Mouse (Mus musculus): ENCODE results near the gene Pla2g4a. TPM values are rescaled to one million over a fixed set of nuclear protein-coding genes. Genes with fewer than 3 reads are reported as not detected.

The Pla2g4a gene
- total and polyA plus RNA-seq, 2 experiments from 2014 or later = 2.4 to 2.8 TPM

DNA sequence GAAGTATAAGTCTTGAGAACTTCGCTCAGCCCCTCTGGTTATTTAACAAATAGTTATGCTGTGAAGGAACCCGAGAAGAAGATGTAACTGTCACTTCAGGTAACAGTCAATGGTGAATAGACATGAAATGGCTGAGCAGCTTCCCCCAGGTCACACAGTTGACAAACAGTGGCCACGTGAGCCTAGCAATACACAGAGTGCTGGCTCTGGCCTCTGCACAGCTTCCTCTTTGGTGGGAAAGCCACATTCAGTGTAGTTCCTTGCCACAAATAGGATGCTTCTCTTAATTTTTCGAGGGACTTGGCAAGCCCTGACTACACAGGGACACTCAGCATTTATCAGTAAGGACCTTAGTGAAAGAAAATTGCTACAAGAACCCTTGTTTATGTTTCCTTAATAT is 50.0 kb downstream of the Pla2g4a start:
- 65% methylated on average over 4 of the region's 4 CpGs for whole genome bisulfite sequencing
- H3K4me2 ChIP-seq (ENCODE audit: low read depth, low read length) = no peak overlapping the region
- H3K27me3 ChIP-seq (ENCODE audit: control insufficient read depth, insufficient read depth, low read length) = no peaks in the 10 kb centered on the region
- H3K27ac ChIP-seq (ENCODE audit: low read depth) = no peak overlapping the region
- no peak overlapping the region for H3K4me3 ChIP-seq (ENCODE audit: low read depth, low read length)
- no peaks in the 10 kb centered on the region for H3K4me1 ChIP-seq (ENCODE audit: control insufficient read depth, insufficient read depth)
- no peaks in the 10 kb centered on the region for H3K9me3 ChIP-seq (replicated peaks; ENCODE audit: control insufficient read depth, low read length)
- no peaks in the 10 kb centered on the region for H3K36me3 ChIP-seq (replicated peaks; ENCODE audit: control insufficient read depth, insufficient read depth, low read length)
- TF ChIP-seq EP300 (IDR thresholded peaks at IDR 0.05; ENCODE audit: low read depth) = no peak
- no peak for TF ChIP-seq CTCF (IDR thresholded peaks at IDR 0.05; ENCODE audit: low read depth)
- no peak for DNase-seq (ENCODE audit: low spot score)
- H3K9ac ChIP-seq (replicated peaks; ENCODE audit: low read depth, low read length) = no peak overlapping the region
- ATAC-seq (ENCODE audit: insufficient read depth, low read depth) = no peak

DNA sequence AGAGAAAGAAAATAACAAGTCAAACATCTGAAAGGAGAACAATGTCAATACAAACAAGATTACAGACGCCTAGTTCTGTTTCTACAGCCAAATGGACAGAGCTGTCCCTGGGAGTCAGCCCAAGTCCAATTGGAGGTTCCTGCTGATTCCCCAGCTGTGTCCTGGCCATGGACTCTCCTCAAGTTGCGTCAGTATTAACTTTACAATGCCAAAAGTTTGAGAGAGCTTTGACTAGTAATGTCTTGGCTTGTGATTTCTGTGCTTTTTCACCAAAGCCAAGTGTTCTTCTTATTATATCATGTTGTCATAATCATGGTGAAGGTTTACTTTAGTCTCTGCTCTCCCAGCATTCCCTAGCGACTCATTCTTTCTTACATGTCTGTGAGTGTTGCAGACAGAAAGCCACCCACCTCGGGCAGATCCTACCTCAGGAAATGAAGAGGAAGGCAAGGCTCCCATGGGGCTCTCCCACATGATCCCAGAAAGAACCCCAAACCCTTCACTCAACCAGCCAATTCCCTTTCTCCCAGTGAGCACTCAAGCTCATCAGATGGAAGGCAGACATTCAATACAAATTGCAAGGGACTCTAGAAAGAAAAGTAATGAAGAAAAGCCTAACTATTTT is 63.0 kb downstream of the Pla2g4a start:
- Histone ChIP-seq H3K36me3 (replicated peaks; ENCODE audit: control insufficient read depth, insufficient read depth, low read length) (no peaks in the 10 kb centered on the region), H3K4me3 (ENCODE audit: low read depth, low read length) (no peak overlapping the region), H3K9me3 (replicated peaks; ENCODE audit: control insufficient read depth, low read length) (no peaks in the 10 kb centered on the region), H3K4me1 (ENCODE audit: control insufficient read depth, insufficient read depth) (no peaks in the 10 kb centered on the region), H3K27me3 (ENCODE audit: control insufficient read depth, insufficient read depth, low read length) (no peaks in the 10 kb centered on the region), H3K9ac (replicated peaks; ENCODE audit: low read depth, low read length) (no peak overlapping the region), H3K4me2 (ENCODE audit: low read depth, low read length) (no peak overlapping the region), H3K27ac (ENCODE audit: low read depth) (no peak overlapping the region)
- TF ChIP-seq CTCF (IDR thresholded peaks at IDR 0.05; ENCODE audit: low read depth) (no peak), EP300 (IDR thresholded peaks at IDR 0.05; ENCODE audit: low read depth) (no peak)
- WGBS = 62% methylated on average over 4 of the region's 4 CpGs
- ATAC-seq (ENCODE audit: insufficient read depth, low read depth) = no peak
- DNase-seq (ENCODE audit: low spot score) = no peak

DNA sequence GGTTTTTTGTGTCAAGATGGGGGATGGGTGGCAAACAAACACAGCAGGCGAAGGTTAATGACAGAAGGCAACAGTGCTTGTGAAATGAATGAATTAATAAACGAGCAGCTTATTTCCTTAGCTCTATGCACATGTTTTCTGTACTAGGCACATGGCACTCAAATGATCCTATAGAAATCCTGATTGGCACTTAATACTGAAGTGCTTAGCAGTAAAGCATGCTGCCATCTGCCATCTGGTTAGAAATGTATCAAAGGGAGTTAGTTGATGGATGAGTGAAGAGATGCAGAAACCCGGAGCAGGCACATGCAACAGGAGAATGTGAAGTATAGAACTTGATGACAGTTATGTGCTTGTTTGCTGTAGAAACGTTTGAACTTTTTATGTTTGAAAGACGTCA is 64.5 kb downstream of the Pla2g4a start:
- Histone ChIP-seq H3K27me3 (ENCODE audit: control insufficient read depth, insufficient read depth, low read length) (no peaks in the 10 kb centered on the region), H3K9ac (replicated peaks; ENCODE audit: low read depth, low read length) (no peak overlapping the region), H3K9me3 (replicated peaks; ENCODE audit: control insufficient read depth, low read length) (no peaks in the 10 kb centered on the region), H3K4me1 (ENCODE audit: control insufficient read depth, insufficient read depth) (no peaks in the 10 kb centered on the region), H3K4me3 (ENCODE audit: low read depth, low read length) (no peak overlapping the region), H3K36me3 (replicated peaks; ENCODE audit: control insufficient read depth, insufficient read depth, low read length) (no peaks in the 10 kb centered on the region), H3K27ac (ENCODE audit: low read depth) (no peak overlapping the region), H3K4me2 (ENCODE audit: low read depth, low read length) (no peak overlapping the region)
- no peak for TF ChIP-seq EP300 (IDR thresholded peaks at IDR 0.05; ENCODE audit: low read depth)
- no peak for TF ChIP-seq CTCF (IDR thresholded peaks at IDR 0.05; ENCODE audit: low read depth)
- ATAC-seq (ENCODE audit: insufficient read depth, low read depth) = no peak
- no peak for DNase-seq (ENCODE audit: low spot score)
- WGBS = 40% methylated on average over 5 of the region's 5 CpGs

DNA sequence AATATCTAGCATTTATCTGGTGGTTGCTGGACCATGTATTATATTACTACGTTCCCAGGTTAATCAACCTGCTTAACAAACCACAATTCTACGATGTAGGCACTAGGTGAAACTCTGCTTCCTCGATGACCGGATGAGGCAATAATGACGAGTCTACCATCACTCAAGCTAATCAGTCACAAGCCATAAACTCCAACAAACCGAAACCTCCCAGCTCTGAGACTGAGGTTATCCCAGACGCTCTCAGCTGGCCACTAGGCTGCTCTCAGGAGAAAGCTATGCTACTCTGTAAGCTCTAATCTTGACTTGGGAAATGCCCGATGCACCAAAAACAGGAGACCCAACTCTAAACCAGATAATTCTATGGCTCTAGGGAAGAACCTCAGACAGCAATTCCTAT is 66.2 kb downstream of the Pla2g4a start:
- Histone ChIP-seq H3K4me3 (ENCODE audit: low read depth, low read length) (no peak overlapping the region), H3K4me1 (ENCODE audit: control insufficient read depth, insufficient read depth) (no peaks in the 10 kb centered on the region), H3K4me2 (ENCODE audit: low read depth, low read length) (no peak overlapping the region), H3K27me3 (ENCODE audit: control insufficient read depth, insufficient read depth, low read length) (no peaks in the 10 kb centered on the region), H3K9ac (replicated peaks; ENCODE audit: low read depth, low read length) (no peak overlapping the region), H3K36me3 (replicated peaks; ENCODE audit: control insufficient read depth, insufficient read depth, low read length) (no peaks in the 10 kb centered on the region), H3K9me3 (replicated peaks; ENCODE audit: control insufficient read depth, low read length) (no peaks in the 10 kb centered on the region), H3K27ac (ENCODE audit: low read depth) (no peak overlapping the region)
- ATAC-seq (ENCODE audit: insufficient read depth, low read depth) (no peak), DNase-seq (ENCODE audit: low spot score) (no peak)
- TF ChIP-seq EP300 (IDR thresholded peaks at IDR 0.05; ENCODE audit: low read depth) (no peak), CTCF (IDR thresholded peaks at IDR 0.05; ENCODE audit: low read depth) (no peak)
- 86% methylated on average over 8 of the region's 8 CpGs for WGBS

DNA sequence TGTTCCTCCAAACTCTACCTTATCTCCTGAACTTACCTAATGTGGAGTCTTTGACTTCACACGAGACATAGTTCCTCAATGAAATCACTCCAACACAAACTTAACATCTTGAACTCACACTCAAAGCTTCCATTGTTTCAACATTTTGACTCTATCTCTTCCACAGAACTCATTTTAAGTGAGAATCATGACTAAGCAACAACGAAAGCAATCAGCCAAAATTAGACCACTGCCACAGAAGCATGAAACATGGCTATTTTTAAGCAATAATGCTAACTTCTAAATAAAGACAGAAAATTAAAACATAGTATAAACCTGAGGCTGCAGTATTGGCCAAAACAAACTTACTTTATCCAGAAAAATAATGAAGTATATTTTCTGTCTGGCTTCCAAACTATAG is 67.2 kb downstream of the Pla2g4a start:
- no peaks in the 10 kb centered on the region for H3K4me1 ChIP-seq (ENCODE audit: control insufficient read depth, insufficient read depth)
- WGBS = 43% methylated on average over 2 of the region's 2 CpGs
- H3K4me3 ChIP-seq (ENCODE audit: low read depth, low read length) = no peak overlapping the region
- H3K9ac ChIP-seq (replicated peaks; ENCODE audit: low read depth, low read length) = no peak overlapping the region
- no peaks in the 10 kb centered on the region for H3K9me3 ChIP-seq (replicated peaks; ENCODE audit: control insufficient read depth, low read length)
- H3K27me3 ChIP-seq (ENCODE audit: control insufficient read depth, insufficient read depth, low read length) = no peaks in the 10 kb centered on the region
- ATAC-seq (ENCODE audit: insufficient read depth, low read depth) = no peak
- no peaks in the 10 kb centered on the region for H3K36me3 ChIP-seq (replicated peaks; ENCODE audit: control insufficient read depth, insufficient read depth, low read length)
- H3K27ac ChIP-seq (ENCODE audit: low read depth) = no peak overlapping the region
- DNase-seq (ENCODE audit: low spot score) = no peak
- no peak overlapping the region for H3K4me2 ChIP-seq (ENCODE audit: low read depth, low read length)
- TF ChIP-seq CTCF (IDR thresholded peaks at IDR 0.05; ENCODE audit: low read depth) (no peak), EP300 (IDR thresholded peaks at IDR 0.05; ENCODE audit: low read depth) (no peak)

DNA sequence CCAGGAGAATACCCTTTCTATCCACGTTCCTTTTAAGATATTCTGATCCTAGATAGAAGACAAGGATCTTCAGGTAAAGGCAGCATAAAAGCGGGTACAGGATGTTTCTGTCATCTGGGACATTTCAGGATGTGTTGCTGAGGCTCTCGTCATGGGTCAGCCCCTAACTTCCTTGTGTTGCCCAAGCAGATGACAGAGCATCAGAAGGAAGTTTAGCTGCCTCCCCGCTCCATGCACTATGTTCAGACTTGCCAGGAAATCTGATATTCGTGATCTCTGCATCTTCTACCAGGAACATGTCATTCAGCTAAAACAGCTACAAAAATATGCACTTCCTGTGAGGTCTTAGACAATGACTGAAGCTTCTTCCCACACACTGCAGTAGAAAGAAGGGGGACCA is 70.0 kb downstream of the Pla2g4a start:
- Histone ChIP-seq H3K36me3 (replicated peaks; ENCODE audit: control insufficient read depth, insufficient read depth, low read length) (no peaks in the 10 kb centered on the region), H3K4me2 (ENCODE audit: low read depth, low read length) (no peak overlapping the region), H3K27ac (ENCODE audit: low read depth) (no peak overlapping the region), H3K9ac (replicated peaks; ENCODE audit: low read depth, low read length) (no peak overlapping the region), H3K9me3 (replicated peaks; ENCODE audit: control insufficient read depth, low read length) (no peaks in the 10 kb centered on the region), H3K4me1 (ENCODE audit: control insufficient read depth, insufficient read depth) (no peaks in the 10 kb centered on the region), H3K4me3 (ENCODE audit: low read depth, low read length) (no peak overlapping the region), H3K27me3 (ENCODE audit: control insufficient read depth, insufficient read depth, low read length) (no peaks in the 10 kb centered on the region)
- no peak for TF ChIP-seq CTCF (IDR thresholded peaks at IDR 0.05; ENCODE audit: low read depth)
- TF ChIP-seq EP300 (IDR thresholded peaks at IDR 0.05; ENCODE audit: low read depth) = no peak
- ATAC-seq (ENCODE audit: insufficient read depth, low read depth) = no peak
- DNase-seq (ENCODE audit: low spot score) = no peak
- WGBS = 52% methylated on average over 5 of the region's 5 CpGs
